Mouse (Mus musculus) retina, postnatal 1 day (tissue): ENCODE results near the gene Ecm1.

Source experiments
- DNase-seq: peaks from one replicate; pipeline ENCODE4 v3.0.0-alpha.2; 2012

Gene Ecm1

GRCm38 (mm10) chr3:95739353-95740104 lies at the start of gene Ecm1:
Gene Ecm1, minus strand, starts transcription at chr3:95739569.
- DNase-seq: no peak

GRCm38 (mm10) chr3:95785501-95785900 lies 46.1 kb upstream of the Ecm1 start:
- no peak for DNase-seq

GRCm38 (mm10) chr3:95771985-95772384 lies 32.6 kb upstream of the Ecm1 start:
- peak; percentile 45 for DNase-seq

GRCm38 (mm10) chr3:95765534-95765933 lies 26.2 kb upstream of the Ecm1 start:
- DNase-seq: no peak

GRCm38 (mm10) chr3:95763811-95764210 lies 24.4 kb upstream of the Ecm1 start:
- no peak for DNase-seq

- DNase-seq: no peak
Observed at GRCm38 (mm10) chr3:95762961-95763360, 23.6 kb upstream of the Ecm1 start.

- DNase-seq: no peak
Observed at GRCm38 (mm10) chr3:95761771-95762170, 22.4 kb upstream of the Ecm1 start.

- DNase-seq: no peak
Observed at GRCm38 (mm10) chr3:95760656-95761055, 21.3 kb upstream of the Ecm1 start.

GRCm38 (mm10) chr3:95760106-95760505 lies 20.7 kb upstream of the Ecm1 start, which contains the start of gene Tars2:
Gene Tars2, minus strand, starts transcription at chr3:95760206.
- no peak for DNase-seq

GRCm38 (mm10) chr3:95758467-95759218 lies 19.3 kb upstream of the Ecm1 start:
- DNase-seq: no peak

- no peak for DNase-seq
Observed at GRCm38 (mm10) chr3:95756808-95757207, 17.4 kb upstream of the Ecm1 start.

- peak; percentile 96 for DNase-seq
Observed at GRCm38 (mm10) chr3:95754345-95755206, 15.2 kb upstream of the Ecm1 start.

GRCm38 (mm10) chr3:95752935-95753334 lies 13.6 kb upstream of the Ecm1 start:
- no peak for DNase-seq

GRCm38 (mm10) chr3:95740406-95740805 lies 1.0 kb upstream of the Ecm1 start:
- DNase-seq: no peak

- no peak for DNase-seq
Observed at GRCm38 (mm10) chr3:95735071-95735670, 4.2 kb downstream of the Ecm1 start.

GRCm38 (mm10) chr3:95734092-95734702 lies 5.2 kb downstream of the Ecm1 start:
- no peak for DNase-seq

- DNase-seq: no peak
Observed at GRCm38 (mm10) chr3:95732744-95733521, 6.4 kb downstream of the Ecm1 start.

GRCm38 (mm10) chr3:95732297-95732696 lies 7.1 kb downstream of the Ecm1 start:
- DNase-seq: no peak

- DNase-seq: no peak
Observed at GRCm38 (mm10) chr3:95731802-95732201, 7.6 kb downstream of the Ecm1 start.

GRCm38 (mm10) chr3:95730431-95730830 lies 8.9 kb downstream of the Ecm1 start:
- no peak for DNase-seq

GRCm38 (mm10) chr3:95728906-95729305 lies 10.5 kb downstream of the Ecm1 start:
- no peak for DNase-seq
